Mouse (Mus musculus) kidney, adult 8-10 months (tissue): Measurements from ENCODE around the gene Acsl5.
A peak's percentile ranks its signal among the peaks of the same experiment; 100 is the strongest.

ENCODE experiments used
- DNase-seq, 2 experiments: peaks; one replicate each; pipeline ENCODE4 v3.0.0; 2022

Gene Acsl5

DNA sequence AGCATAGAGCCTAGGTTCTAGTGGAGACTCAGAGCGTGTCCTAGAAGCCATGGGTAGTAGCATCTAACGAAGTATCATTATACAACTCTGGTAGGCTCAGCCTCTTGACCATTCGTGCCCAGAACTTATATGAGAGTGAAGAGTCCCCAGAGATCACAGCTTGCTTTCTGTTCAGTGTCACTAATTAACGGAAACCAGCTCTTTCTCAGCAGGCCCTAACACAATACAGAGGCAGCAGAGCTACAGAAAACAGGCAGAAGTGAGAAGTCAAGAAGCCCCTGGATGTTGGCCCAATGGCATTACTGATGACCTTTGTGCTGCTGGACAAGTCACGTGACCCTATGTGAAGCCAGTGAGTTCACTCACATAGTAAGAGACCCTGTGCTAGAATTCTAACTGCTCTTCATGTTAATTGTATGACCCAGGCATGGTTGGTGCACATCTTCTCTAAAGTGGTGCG lies 10.5 kb upstream of the Acsl5 start, which contains the start of gene Gucy2g:
TSS of gene Gucy2g (minus strand) at position 51 of the 460 bp plus-strand sequence.
- no peak for DNase-seq

DNA sequence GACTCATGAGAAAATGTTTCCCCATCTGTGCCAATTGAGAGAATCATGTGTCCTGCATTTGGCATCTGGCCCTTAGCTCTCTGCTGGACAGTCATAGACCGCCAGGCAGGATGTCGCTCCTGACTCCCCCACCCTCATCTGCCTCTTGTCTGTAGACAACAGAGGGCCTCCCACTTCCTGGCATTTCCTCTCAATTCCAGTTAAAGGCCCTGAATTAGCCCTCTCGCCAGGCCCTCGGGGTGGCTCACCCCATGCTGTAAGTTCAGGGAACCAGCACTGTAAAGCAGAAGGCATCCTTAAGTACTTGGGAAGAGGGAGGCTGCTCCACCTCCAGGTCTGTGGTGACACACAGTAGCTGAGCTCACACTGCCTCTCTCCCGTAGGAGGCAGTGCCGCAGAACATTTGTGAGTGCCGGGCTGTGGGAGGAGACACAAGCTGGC lies 6.9 kb upstream of the Acsl5 start:
- peak; percentile 58 to 67 for DNase-seq

GRCm38 (mm10) chr19:55247563-55247962 lies 4.2 kb upstream of the Acsl5 start:
- no peak for DNase-seq

DNA sequence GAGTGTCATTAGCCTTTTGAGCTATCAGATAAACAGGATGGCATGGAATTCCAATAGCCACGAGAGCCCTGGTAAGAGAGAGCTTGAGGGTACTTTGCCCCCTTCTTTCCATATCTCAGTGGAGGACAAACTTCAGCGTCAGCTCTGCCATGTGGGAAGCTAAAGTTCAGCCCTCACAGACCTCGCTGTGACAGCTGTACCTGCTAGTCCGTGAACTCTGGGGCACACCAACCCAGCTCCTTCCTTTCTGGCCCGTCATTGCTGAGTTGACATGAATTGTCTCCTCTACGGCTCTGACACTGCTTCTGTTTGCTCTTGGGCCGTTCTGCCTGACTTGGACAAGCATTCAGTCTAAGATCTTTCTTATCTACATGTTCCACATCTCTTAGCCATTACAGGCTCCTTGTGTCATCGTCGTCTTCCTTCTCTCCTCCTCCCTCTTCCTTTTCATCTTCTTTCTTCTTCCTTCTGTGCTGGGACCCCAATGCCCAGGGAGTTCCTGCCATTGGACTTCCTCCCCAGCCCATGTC lies 3.7 kb upstream of the Acsl5 start:
- DNase-seq, result no peak

- DNase-seq, result no peak
Observed at GRCm38 (mm10) chr19:55250451-55250850, 1.3 kb upstream of the Acsl5 start.

GRCm38 (mm10) chr19:55253239-55253569 lies 1.5 kb downstream of the Acsl5 start:
- DNase-seq, result no peak

- DNase-seq, result peak; percentile 57 to 64
Observed at GRCm38 (mm10) chr19:55253570-55254441, 2.1 kb downstream of the Acsl5 start.

DNA sequence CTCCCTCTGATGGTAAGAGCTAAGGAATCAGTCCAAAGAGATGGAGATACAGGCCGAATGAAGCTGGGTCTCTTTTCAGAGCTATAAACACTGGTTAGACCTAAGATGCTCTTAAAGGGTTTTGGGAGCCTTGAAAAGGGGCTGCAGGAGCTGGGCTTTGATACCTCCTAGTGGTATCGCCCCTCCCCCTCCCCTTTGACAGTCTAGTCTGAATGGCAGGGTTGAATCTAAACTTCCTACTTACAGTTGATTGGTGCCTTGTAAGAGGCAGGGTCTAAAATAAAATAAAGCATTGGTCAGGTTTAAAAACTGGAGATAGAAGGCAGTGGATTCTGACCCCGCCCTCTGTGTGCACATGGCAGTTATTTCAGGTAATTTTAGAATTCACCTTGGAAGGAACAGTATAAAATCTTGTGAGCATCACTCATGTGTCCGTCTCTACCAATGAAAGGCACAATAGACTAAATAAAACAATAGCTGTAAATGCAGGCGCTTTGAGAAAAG lies 2.8 kb downstream of the Acsl5 start:
- no peak for DNase-seq

- no peak for DNase-seq
Observed at GRCm38 (mm10) chr19:55256156-55256555, 4.4 kb downstream of the Acsl5 start.

DNA sequence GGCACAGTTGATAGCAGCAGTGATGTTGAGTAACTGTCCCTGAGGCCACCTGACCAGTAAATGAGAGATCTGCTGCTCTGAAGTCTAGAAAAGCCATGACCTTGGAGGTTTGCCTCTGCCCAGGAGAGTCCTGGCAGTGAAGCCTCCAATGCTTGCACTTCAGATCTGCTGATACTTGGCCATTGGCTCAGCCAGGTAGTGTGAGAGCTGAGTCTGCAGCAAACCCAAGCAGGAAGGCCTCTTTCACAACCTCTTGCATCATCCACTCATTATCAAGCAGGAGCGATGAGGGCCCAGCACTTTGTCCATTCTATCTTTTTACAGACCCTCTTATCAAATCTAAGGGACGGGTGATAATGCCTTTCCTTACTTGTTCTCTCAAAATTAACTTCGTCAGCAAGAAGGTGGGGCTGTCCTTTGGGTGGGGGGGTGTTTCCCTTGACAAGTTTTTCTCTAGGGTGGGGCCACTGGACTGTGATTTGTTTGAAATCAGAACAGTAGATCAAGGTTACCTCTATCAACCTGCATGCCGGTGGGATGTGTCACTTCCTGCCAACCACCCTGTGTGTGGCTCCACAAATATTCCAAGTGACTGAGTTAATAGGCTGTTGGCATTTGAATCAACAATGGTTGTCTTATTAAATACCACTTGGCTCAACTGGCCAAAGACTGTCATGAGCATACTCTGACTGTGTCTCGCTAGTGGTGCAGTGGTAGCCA lies 6.1 kb downstream of the Acsl5 start:
- DNase-seq, result no peak

GRCm38 (mm10) chr19:55258514-55258913 lies 6.8 kb downstream of the Acsl5 start:
- no peak for DNase-seq

GRCm38 (mm10) chr19:55260389-55261184 lies 8.8 kb downstream of the Acsl5 start:
- no peak for DNase-seq

GRCm38 (mm10) chr19:55265269-55265668 lies 13.5 kb downstream of the Acsl5 start:
- DNase-seq, result no peak

- peak; percentile 57 to 81 for DNase-seq
Observed at GRCm38 (mm10) chr19:55266786-55267185, 15.0 kb downstream of the Acsl5 start.

GRCm38 (mm10) chr19:55268150-55268549 lies 16.4 kb downstream of the Acsl5 start:
- DNase-seq, result peak in 1 of 2 experiments; percentile 62

DNA sequence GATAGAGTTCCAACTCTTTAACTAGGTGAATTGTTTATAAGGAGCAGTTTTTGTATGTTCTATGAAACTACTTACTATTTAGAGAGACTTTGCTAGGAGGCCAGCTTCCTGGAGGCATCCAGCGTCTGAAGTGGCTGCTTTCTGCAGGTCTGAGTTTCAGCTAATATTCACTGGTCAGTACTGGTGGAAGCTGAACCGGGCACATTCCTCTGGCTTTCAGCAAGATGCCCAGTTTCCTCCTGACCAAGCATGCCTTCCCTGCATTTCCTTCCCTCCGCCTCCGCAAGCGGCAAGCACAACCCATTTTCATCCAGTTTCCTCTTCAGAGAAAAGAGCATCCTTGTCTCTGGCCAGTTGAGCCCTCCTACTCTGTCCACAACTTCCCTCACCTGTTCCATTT lies 17.3 kb downstream of the Acsl5 start:
- DNase-seq, result peak in 1 of 2 experiments; percentile 15

GRCm38 (mm10) chr19:55271448-55271847 lies 19.7 kb downstream of the Acsl5 start:
- no peak for DNase-seq

DNA sequence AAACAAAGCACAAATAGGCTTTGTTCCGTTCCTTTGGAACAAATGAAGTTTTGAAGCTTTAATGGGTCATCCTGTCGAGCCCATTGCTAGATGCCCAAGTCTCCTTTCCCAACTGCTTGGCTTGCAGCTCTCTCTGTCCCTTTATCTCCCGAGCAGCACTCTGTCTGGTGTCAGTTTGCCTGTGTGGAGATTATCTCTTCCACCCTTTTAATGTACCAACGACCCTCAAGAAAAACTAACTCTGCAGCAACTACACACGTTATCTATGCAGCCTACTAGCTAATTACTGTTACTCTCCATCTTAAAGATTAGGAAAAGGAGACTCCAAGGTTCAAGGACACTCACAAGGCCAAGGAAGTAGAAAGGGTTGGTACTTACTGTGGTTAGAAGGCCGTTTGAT lies 21.6 kb downstream of the Acsl5 start:
- no peak for DNase-seq

GRCm38 (mm10) chr19:55276100-55276499 lies 24.4 kb downstream of the Acsl5 start:
- DNase-seq, result no peak

GRCm38 (mm10) chr19:55276770-55277169 lies 25.0 kb downstream of the Acsl5 start:
- no peak for DNase-seq

DNA sequence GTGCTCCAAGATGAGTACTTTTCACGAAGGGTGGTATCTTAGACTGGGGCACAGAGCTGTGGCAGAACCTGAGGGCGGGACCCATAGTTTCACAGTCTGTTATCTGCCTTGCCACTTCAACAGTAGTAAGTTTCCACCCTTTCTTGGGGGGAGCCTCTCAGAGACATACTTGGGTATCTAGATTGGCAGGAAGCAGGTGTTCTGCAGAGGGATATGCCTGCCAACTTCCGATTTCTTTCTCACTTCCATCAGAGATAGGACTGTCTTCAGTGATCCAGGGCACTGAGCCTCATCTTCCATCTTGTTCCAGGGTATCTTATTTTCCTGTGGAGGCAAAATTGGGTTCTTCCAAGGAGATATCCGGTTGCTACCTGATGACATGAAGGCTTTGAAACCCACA lies 32.4 kb downstream of the Acsl5 start:
- DNase-seq, result no peak

DNA sequence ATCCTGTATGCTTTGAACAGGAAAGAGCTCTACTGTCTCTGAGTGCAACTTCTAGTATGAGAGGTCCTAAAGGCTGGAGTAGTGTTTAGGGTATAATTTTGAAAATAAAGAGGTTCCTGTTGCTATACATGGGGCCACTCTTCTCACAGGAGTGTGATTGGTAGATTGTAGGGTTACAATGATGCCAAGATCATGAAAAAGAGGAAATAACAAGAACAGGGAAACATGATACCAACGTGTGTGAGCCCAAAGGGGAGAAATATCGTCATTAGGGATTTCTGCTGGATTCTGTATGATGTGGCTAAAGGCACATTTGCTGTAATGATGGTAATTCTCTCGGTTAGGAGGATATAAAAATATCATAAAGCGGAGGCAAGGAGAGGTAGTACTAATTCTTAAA lies 34.3 kb downstream of the Acsl5 start:
- DNase-seq, result no peak

GRCm38 (mm10) chr19:55288974-55289373 lies 37.2 kb downstream of the Acsl5 start:
- DNase-seq, result no peak
